23 mouse cellular contexts compared by ENCODE assay signal in the genomic region with DNA sequence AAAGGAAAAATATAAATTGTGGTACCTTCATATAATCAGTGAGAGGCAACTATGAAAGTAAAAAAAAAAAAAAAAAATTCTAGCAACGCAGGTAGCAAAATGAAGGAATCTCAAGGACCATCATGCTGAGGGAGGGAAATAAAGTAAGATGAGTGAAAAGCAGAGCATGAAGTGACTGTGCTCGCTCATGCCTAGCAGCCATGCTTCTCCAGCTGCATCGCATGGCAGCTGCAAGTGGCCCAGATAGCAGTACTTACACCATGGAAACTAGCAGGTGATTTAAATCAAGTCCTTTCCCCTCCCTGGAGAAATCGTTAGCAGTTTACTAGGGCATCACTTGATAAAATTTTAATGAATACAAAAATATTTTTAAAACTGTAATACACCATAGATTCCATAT.
"Had no signal": no experiment of that assay in that cellular context is flagged by ENCODE, and none has a peak within 500 bp of the region (broad histone marks: within the 10 kb centered on the region; RNA-seq: fewer than 3 reads in every experiment).

No protein-coding gene starts in this region.

- H3K36me3 ChIP-seq: heart, embryonic 13.5 days; heart, embryonic 15.5 days; hindbrain, embryonic 13.5 days; hindbrain, embryonic 15.5 days; limb, embryonic 13.5 days; limb, embryonic 15.5 days; liver, embryonic 12.5 days had no signal

- H3K9me3 ChIP-seq: heart, embryonic 13.5 days; heart, embryonic 15.5 days; hindbrain, embryonic 13.5 days; hindbrain, embryonic 15.5 days; limb, embryonic 13.5 days; limb, embryonic 15.5 days; liver, embryonic 12.5 days had no signal

- ATAC-seq: forebrain, postnatal 0 days; hindbrain, postnatal 0 days; intestine, embryonic 16.5 days; liver, embryonic 12.5 days had no signal

- H3K9ac ChIP-seq: forebrain, postnatal 0 days; heart, embryonic 13.5 days; heart, embryonic 15.5 days; hindbrain, embryonic 13.5 days; hindbrain, embryonic 15.5 days; limb, embryonic 13.5 days; limb, embryonic 15.5 days; liver, embryonic 12.5 days had no signal

- H3K4me3 ChIP-seq: heart, adult 2 months; heart, embryonic 13.5 days; heart, embryonic 15.5 days; hindbrain, embryonic 13.5 days; hindbrain, embryonic 15.5 days; limb, embryonic 13.5 days; limb, embryonic 15.5 days; liver, embryonic 12.5 days had no signal

- H3K4me2 ChIP-seq: heart, embryonic 11.5 days; heart, embryonic 13.5 days; heart, embryonic 15.5 days; hindbrain, embryonic 13.5 days; hindbrain, embryonic 15.5 days; limb, embryonic 13.5 days; limb, embryonic 15.5 days; liver, embryonic 12.5 days had no signal

- H3K27me3 ChIP-seq: heart, embryonic 13.5 days; heart, embryonic 15.5 days; hindbrain, embryonic 13.5 days; hindbrain, embryonic 15.5 days; limb, embryonic 13.5 days; limb, embryonic 15.5 days; liver, embryonic 12.5 days had no signal

- H3K27ac ChIP-seq: heart, adult 2 months; heart, embryonic 13.5 days; heart, embryonic 15.5 days; hindbrain, embryonic 13.5 days; hindbrain, embryonic 15.5 days; hindbrain, postnatal 0 days; limb, embryonic 13.5 days; limb, embryonic 15.5 days; liver, embryonic 12.5 days had no signal

- H3K4me1 ChIP-seq: heart, embryonic 15.5 days; hindbrain, embryonic 13.5 days; liver, embryonic 12.5 days had no signal

- DNase-seq: forebrain, postnatal 0 days; gastrocnemius, postnatal 14 days; gastrocnemius, postnatal 36 days; heart, adult 2 months; heart, postnatal 14 days; heart, postnatal 36 days; kidney, adult 11 months; kidney, adult 2 months; kidney, adult 9 months; kidney, postnatal 10 days; layer of hippocampus, adult 9-11 months; layer of hippocampus, postnatal 36 days; left cerebral cortex, postnatal 4 days had no signal
